Mouse (Mus musculus) G1E (cell line): Measurements from ENCODE around the gene Zcchc2.

Source experiments
- CTCF ChIP-seq: IDR thresholded peaks from 2 replicates; pipeline ENCODE4 v1.5.1; 2012; ENCODE audit warnings: low read depth, low read length, inconsistent platforms, mixed read lengths
- GATA1 ChIP-seq: IDR thresholded peaks from 2 replicates; pipeline ENCODE4 v1.6.1; 2012; ENCODE audit warnings: borderline replicate concordance, low read length, inconsistent platforms, mixed read lengths
- GATA2 ChIP-seq: IDR thresholded peaks from 2 replicates; pipeline ENCODE4 v1.6.1; 2012; ENCODE audit warnings: low read depth, low read length, inconsistent platforms, borderline replicate concordance
- POLR2AphosphoS5 ChIP-seq: IDR thresholded peaks from 2 replicates; pipeline ENCODE4 v1.6.1; 2012; ENCODE audit warnings: low read depth, low read length, inconsistent platforms; ENCODE audit not compliant: insufficient replicate concordance
- TAL1 ChIP-seq: conservative IDR thresholded peaks from 2 replicates; pipeline ENCODE4 v1.6.1; 2012; ENCODE audit warnings: low read depth, low read length, inconsistent platforms, mixed read lengths

DNA sequence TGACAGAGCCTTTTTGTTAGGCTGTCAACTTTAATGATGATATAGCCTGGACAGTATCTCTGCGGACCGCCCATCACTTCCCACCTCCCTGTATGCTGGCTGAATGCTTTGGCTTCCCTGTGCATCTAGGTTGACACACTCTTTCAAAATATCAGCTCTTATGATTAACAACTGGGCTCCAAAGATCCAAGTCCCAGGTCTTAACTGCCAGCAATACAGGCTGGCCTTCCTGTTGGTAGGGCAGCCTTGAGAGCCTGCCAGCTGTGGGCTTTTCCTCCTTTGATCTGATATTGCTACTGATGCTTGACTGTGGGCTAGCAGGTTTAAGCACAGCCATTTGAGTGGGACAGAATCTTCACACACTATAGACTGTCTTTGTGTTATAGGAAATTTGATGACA, 74.5 kb downstream of the Zcchc2 start:
- TF ChIP-seq CTCF (no peak), POLR2AphosphoS5 (no peak), GATA1 (no peak), TAL1 (no peak), GATA2 (no peak)
